Mouse (Mus musculus) hindbrain, embryonic 15.5 days (tissue): ENCODE measurements around the gene Tmem179b. TPM values are rescaled to one million over a fixed set of nuclear protein-coding genes. Genes with fewer than 3 reads are reported as not detected.
A peak's percentile ranks its signal among the peaks of the same experiment; 100 is the strongest.

Source experiments
- ATAC-seq: fragments of 200-750 bp; cut with Nextera tagmentation; 2 replicates; pipeline ENCODE4 v1.8.0; 2017; ENCODE audit warnings: low read depth, moderate number of reproducible peaks, moderate TSS enrichment; ENCODE audit not compliant: low FRiP score
- H3K27ac ChIP-seq: fragments of 300-500 bp; sonication (generic); replicated peaks from 2 replicates; pipeline ENCODE4 v1.5.1; 2015; ENCODE audit warnings: mild to moderate bottlenecking, inconsistent platforms
- H3K27me3 ChIP-seq: fragments of 300-500 bp; sonication (generic); 2 replicates; pipeline ENCODE4 v1.6.1; 2015; ENCODE audit warnings: control low read depth, inconsistent platforms
- H3K36me3 ChIP-seq: fragments of 300-500 bp; sonication (generic); 2 replicates; pipeline ENCODE4 v1.6.1; 2015; ENCODE audit warnings: control low read depth, inconsistent platforms
- H3K4me1 ChIP-seq: fragments of 300-500 bp; sonication (generic); replicated peaks from 2 replicates; pipeline ENCODE4 v1.6.1; 2015; ENCODE audit warnings: control low read depth, inconsistent platforms
- H3K4me2 ChIP-seq: fragments of 300-500 bp; sonication (generic); 2 replicates; pipeline ENCODE4 v1.6.1; 2015; ENCODE audit warnings: moderate library complexity, mild to moderate bottlenecking, inconsistent platforms
- H3K4me3 ChIP-seq: fragments of 300-500 bp; sonication (generic); 2 replicates; pipeline ENCODE4 v1.5.1; 2015; ENCODE audit warnings: mild to moderate bottlenecking, inconsistent platforms
- H3K9ac ChIP-seq: fragments of 300-500 bp; sonication (generic); 2 replicates; pipeline ENCODE4 v1.6.1; 2015; ENCODE audit warnings: inconsistent platforms
- H3K9me3 ChIP-seq: fragments of 300-500 bp; sonication (generic); 2 replicates; pipeline ENCODE4 v1.6.1; 2016; ENCODE audit warnings: control low read depth, inconsistent platforms
- WGBS: fragments of 180-500 bp; shearing (Covaris S2); methylation state at CpG from one replicate; pipeline ENCODE4 v1.1.7; 2015; 5-methylcytosine and 5-hydroxymethylcytosine counted together
- microRNA-seq: library from miRNA; unstranded; fragments of <30 nt; microRNA quantifications from one replicate; pipeline ENCODE4, GENCODE M21; 2016
- polyA plus RNA-seq: library from polyadenylated mRNA; unstranded; fragments of >200 nt; fragmentation: Nextera tagmentation; extraction: Ambion mirVana; gene quantifications from 2 replicates; pipeline ENCODE4 v1.2.1, GENCODE M21; 2015

The Tmem179b gene
- polyA plus RNA-seq, 1 experiment from 2014 or later = 33.1 TPM

GRCm38 (mm10) chr19:8725081-8725613, 49.1 kb downstream of the Tmem179b start:
- Histone ChIP-seq H3K4me3 (peak overlapping the region; percentile 71), H3K9me3 (no peaks in the 10 kb centered on the region), H3K36me3 (peaks cover 28% of the 10 kb centered on the region), H3K27ac (no peak overlapping the region), H3K4me2 (peak overlapping the region; percentile 61), H3K4me1 (peaks cover 34% of the 10 kb centered on the region), H3K9ac (peak overlapping the region; percentile 75; the same call in 1 of the 2 replicates), H3K27me3 (no peaks in the 10 kb centered on the region)
- WGBS = 54% methylated on average over 4 of the region's 4 CpGs
- ATAC-seq = no peak

- Histone ChIP-seq H3K4me1 (peaks cover 36% of the 10 kb centered on the region), H3K27me3 (no peaks in the 10 kb centered on the region), H3K9ac (peak overlapping the region; percentile 75), H3K27ac (peak overlapping the region; percentile 80; the same call in 1 of the 2 replicates), H3K4me3 (peak overlapping the region; percentile 71), H3K36me3 (peaks cover 28% of the 10 kb centered on the region), H3K9me3 (no peaks in the 10 kb centered on the region), H3K4me2 (peak overlapping the region; percentile 61)
- no peak for ATAC-seq
- 3% methylated on average over 2 of the region's 2 CpGs for WGBS
Observed at GRCm38 (mm10) chr19:8724392-8724791, 49.9 kb downstream of the Tmem179b start.

DNA sequence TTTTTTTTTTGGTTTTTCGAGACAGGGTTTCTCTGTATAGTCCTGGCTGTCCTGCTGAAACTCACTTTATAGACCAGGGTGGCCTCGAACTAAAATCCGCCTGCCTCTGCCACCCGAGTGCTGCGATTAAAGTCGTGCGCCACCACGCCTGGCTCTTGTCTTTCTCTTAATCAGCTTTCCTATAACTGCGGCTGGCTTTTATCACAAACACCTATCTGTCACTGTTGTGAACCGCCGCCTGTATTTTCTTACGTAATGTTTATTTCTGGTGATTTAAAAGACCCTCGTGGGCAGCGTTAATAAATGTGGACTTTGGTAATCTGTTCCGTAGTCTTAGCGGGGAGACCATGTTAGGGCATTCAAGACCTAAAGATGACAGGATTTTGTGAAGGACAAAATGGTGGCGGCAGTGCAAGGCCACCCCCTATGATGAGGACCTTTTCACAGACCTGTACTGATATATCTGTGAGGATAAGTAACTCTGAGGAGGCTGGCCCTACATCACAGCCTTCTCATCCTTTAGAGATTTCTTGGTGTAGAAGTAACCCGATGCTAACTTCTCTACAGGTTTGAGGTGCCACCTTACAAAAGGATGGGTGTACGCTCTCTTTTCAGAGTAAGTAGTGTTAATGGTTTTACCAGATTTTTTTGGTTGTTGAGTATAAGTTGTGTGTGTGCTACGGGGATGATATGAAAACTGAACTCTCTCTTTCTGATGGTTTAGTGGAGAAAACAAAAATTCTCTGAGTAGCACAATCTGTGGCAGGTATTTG, 50.5 kb downstream of the Tmem179b start:
- Histone ChIP-seq H3K27ac (peak overlapping the region; percentile 80), H3K9ac (peak overlapping the region; percentile 75), H3K36me3 (peaks cover 28% of the 10 kb centered on the region), H3K4me3 (peak overlapping the region; percentile 71), H3K4me2 (peak overlapping the region; percentile 61), H3K27me3 (no peaks in the 10 kb centered on the region), H3K4me1 (peaks cover 36% of the 10 kb centered on the region), H3K9me3 (no peaks in the 10 kb centered on the region)
- under 1% methylated on average over 20 of the region's 20 CpGs for WGBS
- ATAC-seq = no peak

GRCm38 (mm10) chr19:8722907-8723573, 51.2 kb downstream of the Tmem179b start, which contains the start of gene Slc3a2:
Gene Slc3a2 (minus strand): TSS chr19:8723369.
- Histone ChIP-seq H3K36me3 (peaks cover 28% of the 10 kb centered on the region), H3K27me3 (no peaks in the 10 kb centered on the region), H3K9me3 (no peaks in the 10 kb centered on the region), H3K4me3 (peak within 1 kb of the TSS; percentile 71), H3K4me1 (peaks cover 36% of the 10 kb centered on the region), H3K27ac (peak within 1 kb of the TSS; percentile 97), H3K4me2 (peak within 1 kb of the TSS; percentile 61), H3K9ac (peak within 1 kb of the TSS; percentile 95)
- under 1% methylated on average over 50 of the region's 50 CpGs for WGBS
- peak; percentile 98 for ATAC-seq

- Histone ChIP-seq H3K27ac (peak overlapping the region; percentile 97), H3K4me1 (peaks cover 36% of the 10 kb centered on the region), H3K4me3 (peak overlapping the region; percentile 71), H3K27me3 (no peaks in the 10 kb centered on the region), H3K9ac (peak overlapping the region; percentile 95), H3K4me2 (peak overlapping the region; percentile 61), H3K36me3 (peaks cover 28% of the 10 kb centered on the region), H3K9me3 (no peaks in the 10 kb centered on the region)
- peak; percentile 0; the same call in 1 of the 2 replicates for ATAC-seq
- WGBS = under 1% methylated on average over 5 of the region's 5 CpGs
Observed at GRCm38 (mm10) chr19:8722559-8722906, 51.7 kb downstream of the Tmem179b start.

Small RNAs within 50 kb of the gene (microRNA-seq; reads per million reads assigned to microRNA genes)
- not detected for gene Mir6992

Other genes with a start within 250 kb of the Tmem179b start
- gene Slc22a8, start 183.2 kb downstream of the Tmem179b start, polyA plus RNA-seq = 12.0 and 12.7 TPM in 2 replicates
- gene Slc22a6, start 156.4 kb downstream of the Tmem179b start, polyA plus RNA-seq = 9.6 and 11.9 TPM in 2 replicates
- gene Chrm1, start 110.7 kb downstream of the Tmem179b start, polyA plus RNA-seq = 0.54 and 0.67 TPM in 2 replicates
- 170 and 175 TPM in 2 replicates for gene Slc3a2, start 51.1 kb downstream of the Tmem179b start, polyA plus RNA-seq
- 91.9 and 96.1 TPM in 2 replicates for gene Wdr74, start 38.6 kb downstream of the Tmem179b start, polyA plus RNA-seq
- 1.3 and 1.7 TPM in 2 replicates for gene 1700092M07Rik, start 33.7 kb downstream of the Tmem179b start, polyA plus RNA-seq
- 113 and 122 TPM in 2 replicates for gene Stx5a, start 33.1 kb downstream of the Tmem179b start, polyA plus RNA-seq
- gene Nxf1, start 17.4 kb downstream of the Tmem179b start, polyA plus RNA-seq = 142 and 145 TPM in 2 replicates
- gene Tmem223, start 3.5 kb downstream of the Tmem179b start, polyA plus RNA-seq = 213 and 214 TPM in 2 replicates
- 30.5 and 32.8 TPM in 2 replicates for gene Taf6l, start 11.9 kb upstream of the Tmem179b start, polyA plus RNA-seq
- gene Polr2g, start 24.1 kb upstream of the Tmem179b start, polyA plus RNA-seq = 133 and 144 TPM in 2 replicates
- 7.8 and 8.6 TPM in 2 replicates for gene Zbtb3, start 28.1 kb upstream of the Tmem179b start, polyA plus RNA-seq
- gene Ttc9c, start 44.9 kb upstream of the Tmem179b start, polyA plus RNA-seq = 56.8 and 58.6 TPM in 2 replicates
- gene Hnrnpul2, start 45.5 kb upstream of the Tmem179b start, polyA plus RNA-seq = 5.4 and 6.5 TPM in 2 replicates
- gene AC129217.1, start 55.3 kb upstream of the Tmem179b start, polyA plus RNA-seq = not detected in 2 replicates
- 101 and 104 TPM in 2 replicates for gene Bscl2, start 63.0 kb upstream of the Tmem179b start, polyA plus RNA-seq
- 450 and 460 TPM in 2 replicates for gene Gng3, start 64.7 kb upstream of the Tmem179b start, polyA plus RNA-seq
- 0.61 and 0.92 TPM in 2 replicates for gene Lrrn4cl, start 76.3 kb upstream of the Tmem179b start, polyA plus RNA-seq
- gene Ubxn1, start 97.0 kb upstream of the Tmem179b start, polyA plus RNA-seq = 141 and 145 TPM in 2 replicates
- gene Uqcc3, start 106.5 kb upstream of the Tmem179b start, polyA plus RNA-seq = 60.2 and 61.5 TPM in 2 replicates
- gene Lbhd1, start 109.3 kb upstream of the Tmem179b start, polyA plus RNA-seq = 43.0 and 45.2 TPM in 2 replicates
- not detected in 2 replicates for gene Gm49403, start 109.5 kb upstream of the Tmem179b start, polyA plus RNA-seq
- gene 1810009A15Rik, start 114.4 kb upstream of the Tmem179b start, polyA plus RNA-seq = 45.3 and 51.6 TPM in 2 replicates
- not detected in 2 replicates for gene Gm49416, start 114.5 kb upstream of the Tmem179b start, polyA plus RNA-seq
- 33.0 and 35.3 TPM in 2 replicates for gene Ints5, start 118.5 kb upstream of the Tmem179b start, polyA plus RNA-seq
- 83.0 and 84.9 TPM in 2 replicates for gene Ganab, start 123.6 kb upstream of the Tmem179b start, polyA plus RNA-seq
- 94.3 and 98.1 TPM in 2 replicates for gene B3gat3, start 145.9 kb upstream of the Tmem179b start, polyA plus RNA-seq
- gene Rom1, start 154.9 kb upstream of the Tmem179b start, polyA plus RNA-seq = 2.7 and 3.1 TPM in 2 replicates
- gene Eml3, start 155.1 kb upstream of the Tmem179b start, polyA plus RNA-seq = 9.9 and 12.8 TPM in 2 replicates
- 103 and 109 TPM in 2 replicates for gene Mta2, start 167.4 kb upstream of the Tmem179b start, polyA plus RNA-seq
- gene Tut1, start 179.4 kb upstream of the Tmem179b start, polyA plus RNA-seq = 24.9 and 25.4 TPM in 2 replicates
- 289 TPM in 2 replicates for gene Eef1g, start 192.6 kb upstream of the Tmem179b start, polyA plus RNA-seq
- gene Ahnak, start 214.8 kb upstream of the Tmem179b start, polyA plus RNA-seq = 4.6 TPM in 2 replicates